Mouse (Mus musculus): ENCODE measurements around the gene Thg1l.

- TF ChIP-seq CTCF (IDR thresholded peaks at IDR 0.05; ENCODE audit: borderline replicate concordance, extremely low read depth, insufficient read depth, insufficient read length) (no peak), POLR2A (IDR thresholded peaks at IDR 0.05; ENCODE audit: borderline replicate concordance, extremely low read depth, insufficient read depth, insufficient read length, poor library complexity, severe bottlenecking) (no peak)
These were observed 16.4 kb downstream of the Thg1l start for GRCm38 (mm10) chr11:45938917-45939316.
